Mouse (Mus musculus): ENCODE results near the gene Inpp4b. TPM values are rescaled to one million over a fixed set of nuclear protein-coding genes. Genes with fewer than 3 reads are reported as not detected.

Inpp4b gene
- polyA plus RNA-seq, 1 experiment from 2014 or later: 9.1 TPM

GRCm38 (mm10) chr8:81773305-81773965 is 431.1 kb downstream of the Inpp4b start:
- Histone ChIP-seq H3K36me3 (ENCODE audit: insufficient read depth, low read length) (no peaks in the 10 kb centered on the region), H3K9me3 (replicated peaks; ENCODE audit: low read length) (no peaks in the 10 kb centered on the region), H3K4me1 (replicated peaks; ENCODE audit: insufficient read depth, low read length) (no peaks in the 10 kb centered on the region), H3K27ac (no peak overlapping the region), H3K9ac (ENCODE audit: low read depth, low read length) (no peak overlapping the region), H3K27me3 (ENCODE audit: insufficient read depth, low read length) (no peaks in the 10 kb centered on the region), H3K4me3 (replicated peaks; ENCODE audit: low read depth, low read length) (no peak overlapping the region), H3K4me2 (ENCODE audit: low read length) (no peak overlapping the region)
- TF ChIP-seq CTCF (IDR thresholded peaks at IDR 0.05; ENCODE audit: low read depth): no peak
- ATAC-seq (replicated peaks; ENCODE audit: low FRiP score, low read depth) (no peak), DNase-seq (ENCODE audit: low spot score) (no peak)
- WGBS: 79% methylated on average over 9 of the region's 9 CpGs

GRCm38 (mm10) chr8:81774010-81774409 is 431.7 kb downstream of the Inpp4b start:
- no peaks in the 10 kb centered on the region for H3K4me1 ChIP-seq (replicated peaks; ENCODE audit: insufficient read depth, low read length)
- H3K36me3 ChIP-seq (ENCODE audit: insufficient read depth, low read length): no peaks in the 10 kb centered on the region
- TF ChIP-seq CTCF (IDR thresholded peaks at IDR 0.05; ENCODE audit: low read depth): no peak
- H3K27me3 ChIP-seq (ENCODE audit: insufficient read depth, low read length): no peaks in the 10 kb centered on the region
- H3K4me3 ChIP-seq (replicated peaks; ENCODE audit: low read depth, low read length): no peak overlapping the region
- no peak for ATAC-seq (replicated peaks; ENCODE audit: low FRiP score, low read depth)
- H3K27ac ChIP-seq: no peak overlapping the region
- H3K9ac ChIP-seq (ENCODE audit: low read depth, low read length): no peak overlapping the region
- WGBS: 63% methylated on average over 4 of the region's 4 CpGs
- DNase-seq (ENCODE audit: low spot score): no peak
- no peaks in the 10 kb centered on the region for H3K9me3 ChIP-seq (replicated peaks; ENCODE audit: low read length)
- H3K4me2 ChIP-seq (ENCODE audit: low read length): no peak overlapping the region

- TF ChIP-seq CTCF (IDR thresholded peaks at IDR 0.05; ENCODE audit: low read depth): no peak
- Histone ChIP-seq H3K4me2 (ENCODE audit: low read length) (no peak overlapping the region), H3K27me3 (ENCODE audit: insufficient read depth, low read length) (no peaks in the 10 kb centered on the region), H3K4me1 (replicated peaks; ENCODE audit: insufficient read depth, low read length) (no peaks in the 10 kb centered on the region), H3K9me3 (replicated peaks; ENCODE audit: low read length) (no peaks in the 10 kb centered on the region), H3K4me3 (replicated peaks; ENCODE audit: low read depth, low read length) (no peak overlapping the region), H3K36me3 (ENCODE audit: insufficient read depth, low read length) (no peaks in the 10 kb centered on the region), H3K9ac (ENCODE audit: low read depth, low read length) (no peak overlapping the region), H3K27ac (no peak overlapping the region)
- WGBS: 64% methylated on average over 1 of the region's 1 CpGs
- no peak for ATAC-seq (replicated peaks; ENCODE audit: low FRiP score, low read depth)
- no peak for DNase-seq (ENCODE audit: low spot score)
Observed at GRCm38 (mm10) chr8:81774454-81774853, 432.1 kb downstream of the Inpp4b start.

GRCm38 (mm10) chr8:81776516-81777237 is 434.3 kb downstream of the Inpp4b start:
- Histone ChIP-seq H3K9ac (ENCODE audit: low read depth, low read length) (no peak overlapping the region), H3K4me3 (replicated peaks; ENCODE audit: low read depth, low read length) (no peak overlapping the region), H3K27me3 (ENCODE audit: insufficient read depth, low read length) (no peaks in the 10 kb centered on the region), H3K27ac (no peak overlapping the region), H3K4me2 (ENCODE audit: low read length) (no peak overlapping the region), H3K36me3 (ENCODE audit: insufficient read depth, low read length) (no peaks in the 10 kb centered on the region), H3K9me3 (replicated peaks; ENCODE audit: low read length) (no peaks in the 10 kb centered on the region), H3K4me1 (replicated peaks; ENCODE audit: insufficient read depth, low read length) (no peaks in the 10 kb centered on the region)
- WGBS: 50% methylated on average over 4 of the region's 4 CpGs
- ATAC-seq (replicated peaks; ENCODE audit: low FRiP score, low read depth) (no peak), DNase-seq (ENCODE audit: low spot score) (no peak)
- TF ChIP-seq CTCF (IDR thresholded peaks at IDR 0.05; ENCODE audit: low read depth): no peak

- H3K9me3 ChIP-seq (replicated peaks; ENCODE audit: low read length): no peaks in the 10 kb centered on the region
- no peak overlapping the region for H3K4me3 ChIP-seq (replicated peaks; ENCODE audit: low read depth, low read length)
- no peak overlapping the region for H3K27ac ChIP-seq
- TF ChIP-seq CTCF (IDR thresholded peaks at IDR 0.05; ENCODE audit: low read depth): no peak
- no peaks in the 10 kb centered on the region for H3K27me3 ChIP-seq (ENCODE audit: insufficient read depth, low read length)
- H3K4me1 ChIP-seq (replicated peaks; ENCODE audit: insufficient read depth, low read length): no peaks in the 10 kb centered on the region
- ATAC-seq (replicated peaks; ENCODE audit: low FRiP score, low read depth) (no peak), DNase-seq (ENCODE audit: low spot score) (no peak)
- no peak overlapping the region for H3K4me2 ChIP-seq (ENCODE audit: low read length)
- 89% methylated on average over 1 of the region's 1 CpGs for WGBS
- no peak overlapping the region for H3K9ac ChIP-seq (ENCODE audit: low read depth, low read length)
- no peaks in the 10 kb centered on the region for H3K36me3 ChIP-seq (ENCODE audit: insufficient read depth, low read length)
Observed at GRCm38 (mm10) chr8:81777704-81778103, 435.3 kb downstream of the Inpp4b start.

- TF ChIP-seq CTCF (IDR thresholded peaks at IDR 0.05; ENCODE audit: low read depth): no peak
- no peak overlapping the region for H3K4me3 ChIP-seq (replicated peaks; ENCODE audit: low read depth, low read length)
- H3K27me3 ChIP-seq (ENCODE audit: insufficient read depth, low read length): no peaks in the 10 kb centered on the region
- no peak overlapping the region for H3K4me2 ChIP-seq (ENCODE audit: low read length)
- DNase-seq (ENCODE audit: low spot score): no peak
- no peaks in the 10 kb centered on the region for H3K9me3 ChIP-seq (replicated peaks; ENCODE audit: low read length)
- ATAC-seq (replicated peaks; ENCODE audit: low FRiP score, low read depth): no peak
- WGBS: 83% methylated on average over 5 of the region's 5 CpGs
- H3K4me1 ChIP-seq (replicated peaks; ENCODE audit: insufficient read depth, low read length): no peaks in the 10 kb centered on the region
- no peak overlapping the region for H3K9ac ChIP-seq (ENCODE audit: low read depth, low read length)
- no peaks in the 10 kb centered on the region for H3K36me3 ChIP-seq (ENCODE audit: insufficient read depth, low read length)
- H3K27ac ChIP-seq: no peak overlapping the region
Observed at GRCm38 (mm10) chr8:81779440-81779839, 437.1 kb downstream of the Inpp4b start.
